Mouse (Mus musculus) bone marrow, adult 2 months (tissue): Measurements from ENCODE around the gene Wdr17. TPM values are rescaled to one million over a fixed set of nuclear protein-coding genes. Genes with fewer than 3 reads are reported as not detected.

Experiments
- H3K27ac ChIP-seq: fragments of 200-500 bp; 2 replicates; pipeline ENCODE4 v1.5.1; 2012; ENCODE audit warnings: low read depth, mild to moderate bottlenecking, control low read depth, inconsistent platforms, low read length; ENCODE audit not compliant: control insufficient read depth, poor library complexity, insufficient read depth
- H3K4me1 ChIP-seq: fragments of 200-500 bp; 2 replicates; pipeline ENCODE4 v1.6.1; 2011; ENCODE audit warnings: low read length; ENCODE audit not compliant: control insufficient read depth, insufficient read depth
- H3K4me3 ChIP-seq: fragments of 200-500 bp; replicated peaks from 2 replicates; pipeline ENCODE3; 2011; ENCODE audit warnings: mild to moderate bottlenecking, low read depth, low read length, control low read depth; ENCODE audit not compliant: control insufficient read depth
- CTCF ChIP-seq: fragments of 200-500 bp; IDR thresholded peaks from 2 replicates; pipeline ENCODE4 v1.5.1; 2011; ENCODE audit warnings: low read length, control low read depth; ENCODE audit not compliant: control insufficient read depth, insufficient read depth
- POLR2A ChIP-seq: fragments of 200-500 bp; IDR thresholded peaks from 2 replicates; pipeline ENCODE4 v1.6.1; 2011; ENCODE audit warnings: low read depth, mild to moderate bottlenecking, control low read depth, low read length, borderline replicate concordance; ENCODE audit not compliant: control insufficient read depth
- WGBS: fragments of 180-500 bp; shearing (Covaris S2); methylation state at CpG from one replicate; pipeline ENCODE4 v1.1.7; 2018; 5-methylcytosine and 5-hydroxymethylcytosine counted together
- polyA plus RNA-seq: library from polyadenylated mRNA; stranded (reverse); fragments of >200 nt; gene quantifications from 2 replicates; pipeline ENCODE4 v1.2.4, GENCODE M21; 2011; ENCODE audit warnings: low replicate concordance; ENCODE audit not compliant: missing spikeins, insufficient read depth, insufficient read length

The Wdr17 gene
- polyA plus RNA-seq, 1 experiment: 9.5 TPM

DNA sequence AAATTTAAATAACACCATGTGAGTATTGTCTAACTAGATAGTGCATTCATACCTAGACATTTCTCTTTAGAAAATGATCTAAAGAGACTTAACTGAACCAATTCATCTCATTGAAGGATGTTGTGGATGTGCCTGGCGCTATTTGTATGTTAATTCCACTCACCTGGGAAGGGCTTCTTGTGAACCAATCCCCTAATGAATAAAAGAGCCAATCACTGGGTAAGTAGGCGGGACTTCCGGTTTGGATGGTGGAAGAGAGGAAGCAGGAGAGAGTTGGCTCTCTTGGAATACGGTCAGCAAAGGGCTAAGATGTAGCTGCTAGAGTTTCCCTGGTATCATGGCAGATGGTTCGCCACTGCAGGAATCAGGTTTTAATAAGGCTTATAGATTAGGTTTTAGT is 64.0 kb downstream of the Wdr17 start:
- no peak for TF ChIP-seq CTCF
- no peak for TF ChIP-seq POLR2A
- WGBS: 86% methylated on average over 5 of the region's 5 CpGs
- H3K4me1 ChIP-seq: no peaks in the 10 kb centered on the region
- H3K27ac ChIP-seq: no peak overlapping the region
- H3K4me3 ChIP-seq: no peak overlapping the region

DNA sequence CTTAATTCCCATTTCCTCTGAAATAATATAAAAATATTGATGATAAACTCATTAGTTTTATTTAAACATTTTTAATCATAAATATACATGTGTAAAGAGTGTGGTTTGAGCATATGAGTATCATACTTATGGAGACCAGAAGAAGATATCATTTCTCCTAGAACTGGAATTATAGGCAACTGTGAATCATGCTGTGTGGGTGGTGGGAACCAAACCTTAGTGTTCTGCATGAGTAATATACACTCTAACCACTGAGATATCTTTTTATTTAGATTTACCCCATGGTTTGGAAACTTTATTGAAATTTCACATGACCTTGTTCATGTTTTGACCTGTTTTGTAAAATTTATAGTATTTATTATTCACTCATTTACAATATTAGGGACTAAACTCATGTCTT is 68.3 kb downstream of the Wdr17 start:
- Histone ChIP-seq H3K4me1 (no peaks in the 10 kb centered on the region), H3K4me3 (no peak overlapping the region), H3K27ac (no peak overlapping the region)
- TF ChIP-seq POLR2A (no peak), CTCF (no peak)

DNA sequence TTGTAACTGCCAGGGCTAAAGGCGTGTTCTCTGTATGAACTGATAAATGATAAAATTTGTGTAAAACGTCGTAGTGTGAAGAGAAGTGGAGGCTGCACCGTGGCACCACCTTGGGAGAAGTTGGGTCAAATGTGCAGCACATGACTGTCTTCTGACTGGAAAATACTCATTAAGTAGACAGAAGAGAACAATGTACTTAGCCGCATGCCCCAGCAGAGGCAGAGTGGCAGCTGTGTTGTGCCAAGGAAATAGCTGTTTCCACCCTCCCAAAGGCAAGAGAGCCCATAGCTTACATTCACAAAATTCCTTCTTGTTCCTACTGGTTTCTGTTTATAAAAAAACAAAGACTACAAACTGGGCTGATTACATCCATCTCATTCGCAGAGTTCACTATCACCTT is 78.8 kb downstream of the Wdr17 start:
- no peaks in the 10 kb centered on the region for H3K4me1 ChIP-seq
- WGBS: 61% methylated on average over 6 of the region's 6 CpGs
- TF ChIP-seq CTCF (no peak), POLR2A (no peak)

DNA sequence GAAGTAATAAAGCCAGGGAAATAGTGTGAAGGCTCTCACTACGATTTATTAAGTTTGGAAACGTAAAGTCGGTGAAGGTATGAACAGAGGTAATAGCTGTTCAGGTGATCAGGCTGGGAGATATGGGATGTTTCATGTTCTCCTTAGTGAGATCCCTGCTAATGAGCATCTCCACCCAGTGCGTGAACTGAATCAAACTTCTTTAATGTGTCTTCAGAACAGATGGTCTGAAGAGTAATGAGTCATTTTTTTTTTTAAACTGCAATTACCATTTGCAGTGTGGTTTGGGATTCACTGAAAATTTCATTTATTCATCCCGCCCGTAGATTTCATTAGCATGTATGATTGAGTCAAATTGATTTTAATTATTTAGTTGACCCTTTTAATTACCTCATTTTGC is 80.8 kb downstream of the Wdr17 start:
- H3K27ac ChIP-seq: no peak overlapping the region
- 84% methylated on average over 6 of the region's 6 CpGs for WGBS
- TF ChIP-seq POLR2A (no peak), CTCF (no peak)
- H3K4me1 ChIP-seq: no peaks in the 10 kb centered on the region
- no peak overlapping the region for H3K4me3 ChIP-seq

More for the DNA sequence above, 78.8 kb downstream of the Wdr17 start:
- Histone ChIP-seq H3K4me3 (no peak overlapping the region), H3K27ac (no peak overlapping the region)

DNA sequence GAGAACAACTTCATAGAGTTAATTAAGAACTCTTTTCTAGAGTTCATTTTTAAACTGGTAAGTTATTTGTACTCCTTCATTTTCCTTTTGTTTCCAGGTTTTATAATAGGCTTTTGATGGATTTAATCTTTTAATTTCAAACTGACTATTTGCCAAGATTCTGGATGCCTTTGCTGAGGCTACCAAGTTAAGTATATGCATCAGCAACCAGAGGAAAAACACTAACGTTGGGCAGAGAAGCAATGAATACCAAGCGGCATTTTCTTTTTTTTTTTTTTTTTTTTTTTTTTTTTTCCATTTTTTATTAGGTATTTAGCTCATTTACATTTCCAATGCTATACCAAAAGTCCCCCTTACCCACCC is 94.3 kb downstream of the Wdr17 start:
- Histone ChIP-seq H3K4me3 (no peak overlapping the region), H3K4me1 (no peaks in the 10 kb centered on the region), H3K27ac (no peak overlapping the region)
- TF ChIP-seq POLR2A: no peak
- TF ChIP-seq CTCF: no peak
- WGBS: 96% methylated on average over 2 of the region's 2 CpGs

DNA sequence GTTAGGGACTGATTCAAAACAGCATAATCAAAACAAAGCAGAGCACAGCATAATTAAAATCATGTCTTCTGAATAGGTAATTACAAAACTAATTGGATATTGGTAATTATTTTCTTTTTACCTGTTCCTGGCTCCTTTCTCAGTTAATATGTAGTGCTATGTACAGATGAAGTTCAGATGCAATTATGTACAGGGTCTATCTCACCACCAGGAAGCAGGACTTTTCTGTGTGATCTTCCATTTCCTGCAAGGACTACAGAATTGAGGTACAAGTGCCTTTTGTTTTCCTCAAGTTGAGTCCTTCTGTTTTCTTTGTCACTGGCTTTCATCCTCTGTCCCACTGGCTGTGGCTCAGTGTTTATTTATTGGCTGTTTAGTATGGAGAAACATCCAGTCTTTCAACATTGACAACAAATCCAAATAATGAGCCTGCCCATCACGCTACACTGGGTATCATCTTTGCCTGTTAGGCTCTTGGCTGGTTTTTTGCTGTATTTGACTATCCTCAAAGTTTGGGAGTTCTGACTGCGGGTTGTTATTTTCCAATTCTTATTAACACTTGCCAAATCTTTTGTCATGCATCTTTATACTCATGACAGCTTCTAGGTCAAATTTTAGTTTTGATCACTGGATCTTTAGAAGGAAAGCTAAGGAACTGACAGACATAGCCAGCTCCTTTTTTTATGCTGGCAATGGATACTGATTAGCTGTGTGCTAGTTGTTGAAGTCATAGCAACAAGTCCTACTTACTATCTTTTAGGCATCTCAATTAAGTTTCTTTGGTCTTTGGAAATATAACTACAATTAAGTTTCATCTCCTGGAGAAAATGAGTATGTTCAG is 94.9 kb downstream of the Wdr17 start:
- WGBS: 75% methylated on average over 2 of the region's 2 CpGs
- TF ChIP-seq POLR2A: no peak
- no peak for TF ChIP-seq CTCF
- Histone ChIP-seq H3K4me3 (no peak overlapping the region), H3K27ac (no peak overlapping the region), H3K4me1 (no peaks in the 10 kb centered on the region)

DNA sequence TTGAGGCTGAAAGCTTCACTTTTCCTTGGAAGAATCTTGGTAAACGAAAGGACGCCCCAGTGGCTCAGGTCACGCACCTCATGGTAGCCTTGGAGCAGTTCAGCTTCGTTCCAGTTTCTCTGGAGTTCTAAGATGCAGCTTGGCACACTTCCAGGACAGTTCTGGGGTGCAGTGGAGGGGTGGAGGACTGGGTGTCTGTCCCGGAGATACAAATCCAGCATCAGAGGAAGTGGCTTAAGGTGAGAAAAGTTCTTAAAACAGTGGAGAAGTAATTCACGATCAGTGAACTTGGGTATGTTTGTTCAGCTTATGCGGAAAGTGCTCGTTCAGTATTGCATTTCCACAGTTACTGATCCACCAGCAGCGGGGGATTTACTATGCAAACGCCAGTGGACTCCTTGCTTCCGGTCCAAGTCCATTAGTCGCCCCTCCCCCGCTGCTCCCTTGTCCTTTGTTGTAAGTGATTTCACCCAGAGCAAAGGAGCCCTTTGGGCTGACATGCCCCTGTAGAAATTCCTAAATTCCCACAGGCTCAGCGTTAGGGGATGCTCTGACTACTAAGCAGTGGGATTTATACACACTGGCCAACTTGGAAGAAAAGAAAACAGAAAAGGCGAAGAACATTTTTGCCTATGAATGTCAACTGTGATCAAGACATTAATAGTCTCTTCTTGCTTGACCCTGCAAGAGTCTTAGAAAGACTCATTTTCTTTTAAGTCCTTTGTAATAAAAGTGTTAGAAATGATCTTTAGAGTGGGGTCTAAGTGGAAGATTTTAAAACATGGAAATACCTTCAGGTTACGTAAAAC is 106.6 kb downstream of the Wdr17 start:
- Histone ChIP-seq H3K4me1 (no peaks in the 10 kb centered on the region), H3K4me3 (no peak overlapping the region)
- WGBS: 13% methylated on average over 16 of the region's 16 CpGs

DNA sequence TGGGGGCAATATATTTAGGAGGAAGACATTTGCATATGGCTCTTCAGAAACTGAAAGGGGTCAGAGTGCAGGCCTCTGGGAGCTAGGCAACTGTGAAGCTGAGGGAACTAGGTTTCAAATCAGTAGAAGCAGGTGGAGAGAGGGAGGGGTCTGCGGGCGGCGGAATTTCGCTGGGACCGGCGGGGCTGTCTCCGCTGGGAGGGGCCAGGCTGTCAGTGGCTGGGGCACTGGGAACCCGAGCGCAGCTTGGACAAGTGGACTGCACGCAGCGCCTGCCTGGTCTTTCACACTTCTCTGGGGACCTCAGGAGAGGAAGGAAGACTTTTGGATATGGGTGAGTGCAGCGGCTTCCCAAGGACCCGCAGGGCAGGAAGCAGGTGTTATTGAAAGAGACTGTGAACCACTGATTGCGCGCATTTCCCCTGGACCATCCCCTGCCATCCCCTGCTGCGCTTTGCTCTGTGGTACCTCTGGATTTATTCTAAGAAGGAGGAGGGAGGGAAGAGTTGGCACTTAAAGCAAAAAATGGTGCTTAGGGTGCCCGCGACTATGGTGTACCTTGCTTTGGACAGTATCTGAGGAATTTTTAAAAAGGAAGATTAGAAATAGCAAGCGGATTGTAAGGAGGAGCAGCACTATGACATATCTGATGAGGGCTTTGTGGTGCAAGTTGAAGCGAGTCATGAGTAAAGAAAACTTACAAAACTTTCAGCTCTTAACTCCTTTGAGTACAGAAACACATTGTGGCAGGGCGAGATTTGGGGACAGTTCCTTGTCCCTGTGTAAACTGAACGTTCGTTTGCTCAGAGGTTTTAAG is 107.5 kb downstream of the Wdr17 start:
- WGBS: under 1% methylated on average over 23 of the region's 23 CpGs
- Histone ChIP-seq H3K4me1 (no peaks in the 10 kb centered on the region), H3K4me3 (no peak overlapping the region), H3K27ac (no peak overlapping the region)
- TF ChIP-seq POLR2A: no peak
- no peak for TF ChIP-seq CTCF

More for the DNA sequence above, 106.6 kb downstream of the Wdr17 start:
- no peak overlapping the region for H3K27ac ChIP-seq
- TF ChIP-seq CTCF: no peak
- no peak for TF ChIP-seq POLR2A
